Mouse (Mus musculus) midbrain, embryonic 16.5 days (tissue): Measurements from ENCODE around the gene Cysltr2. TPM values are rescaled to one million over a fixed set of nuclear protein-coding genes. Genes with fewer than 3 reads are reported as not detected.

Experiments used
- ATAC-seq: fragments of 200-750 bp; cut with Nextera tagmentation; 2 replicates; pipeline ENCODE4 v1.8.0; 2017; ENCODE audit warnings: moderate TSS enrichment
- H3K27ac ChIP-seq: fragments of 300-500 bp; sonication (generic); 2 replicates; pipeline ENCODE4 v1.5.1; 2014; ENCODE audit warnings: mild to moderate bottlenecking, low read length, mixed read lengths
- H3K27me3 ChIP-seq: fragments of 300-500 bp; sonication (generic); 2 replicates; pipeline ENCODE4 v1.6.1; 2014; ENCODE audit warnings: low read depth, low read length, mixed read lengths; ENCODE audit not compliant: control insufficient read depth, insufficient read depth
- H3K36me3 ChIP-seq: fragments of 300-500 bp; sonication (generic); 2 replicates; pipeline ENCODE4 v1.6.1; 2014; ENCODE audit warnings: mild to moderate bottlenecking, low read length, moderate library complexity, mixed read lengths; ENCODE audit not compliant: control insufficient read depth, insufficient read depth
- H3K4me1 ChIP-seq: fragments of 300-500 bp; sonication (generic); 2 replicates; pipeline ENCODE4 v1.6.1; 2014; ENCODE audit warnings: mild to moderate bottlenecking, low read length, mixed read lengths; ENCODE audit not compliant: control insufficient read depth, insufficient read depth
- H3K4me2 ChIP-seq: fragments of 300-500 bp; sonication (generic); 2 replicates; pipeline ENCODE4 v1.6.1; 2014; ENCODE audit warnings: mild to moderate bottlenecking, low read length, mixed read lengths
- H3K4me3 ChIP-seq: fragments of 300-500 bp; sonication (generic); 2 replicates; pipeline ENCODE4 v1.5.1; 2014; ENCODE audit warnings: low read depth, mild to moderate bottlenecking, low read length, moderate library complexity, mixed read lengths
- H3K9ac ChIP-seq: fragments of 300-500 bp; sonication (generic); 2 replicates; pipeline ENCODE4 v1.6.1; 2014; ENCODE audit warnings: low read depth, low read length, mixed read lengths
- H3K9me3 ChIP-seq: fragments of 300-500 bp; sonication (generic); replicated peaks from 2 replicates; pipeline ENCODE4 v1.6.1; 2014; ENCODE audit warnings: mild to moderate bottlenecking, low read length, mixed read lengths; ENCODE audit not compliant: control insufficient read depth, poor library complexity, severe bottlenecking
- WGBS: fragments of 180-500 bp; shearing (Covaris S2); extraction: QIAGEN DNeasy Blood & Tissue Kit; methylation state at CpG from one replicate; pipeline ENCODE4 v1.1.7; 2014; 5-methylcytosine and 5-hydroxymethylcytosine counted together
- polyA plus RNA-seq: library from polyadenylated mRNA; unstranded; fragments of >200 nt; fragmentation: Nextera tagmentation; extraction: Ambion mirVana; gene quantifications from 2 replicates; pipeline ENCODE4 v1.2.1, GENCODE M21; 2015

Gene Cysltr2
- polyA plus RNA-seq = 0.11 TPM in 1 of 2 replicates, not detected in the other

DNA sequence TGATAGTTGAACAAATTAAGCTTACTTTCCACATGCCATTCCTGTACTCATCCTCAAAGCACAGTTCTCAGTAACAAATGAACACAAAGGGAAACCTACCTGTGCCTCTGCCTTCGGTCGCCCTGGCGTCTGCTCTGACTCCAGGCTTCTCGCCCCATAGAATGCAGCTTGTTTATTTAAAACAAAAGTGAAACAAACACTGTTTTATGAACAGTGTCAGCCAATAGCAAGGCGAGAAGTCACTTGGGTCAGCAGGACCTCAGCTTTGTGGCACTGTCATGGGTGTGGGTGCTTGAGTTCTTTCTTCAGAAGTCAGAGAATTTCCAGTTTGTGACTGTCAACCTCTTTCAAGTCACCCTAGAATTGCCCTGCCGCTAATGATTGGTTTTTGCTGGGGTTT lies at the start of gene Cysltr2:
Gene Cysltr2 (minus strand): TSS at position 178 of the 400 bp plus-strand sequence.
- Histone ChIP-seq H3K4me2 (no peak within 1 kb of the TSS), H3K4me1 (no peaks in the 10 kb centered on the region), H3K36me3 (no peaks in the 10 kb centered on the region), H3K4me3 (no peak within 1 kb of the TSS), H3K27ac (no peak within 1 kb of the TSS), H3K9me3 (no peaks in the 10 kb centered on the region), H3K27me3 (no peaks in the 10 kb centered on the region), H3K9ac (no peak within 1 kb of the TSS)
- no peak for ATAC-seq
- 79% methylated on average over 6 of the region's 6 CpGs for WGBS

- no peak for ATAC-seq
- Histone ChIP-seq H3K4me2 (no peak overlapping the region), H3K36me3 (no peaks in the 10 kb centered on the region), H3K9ac (no peak overlapping the region), H3K27ac (no peak overlapping the region), H3K4me3 (no peak overlapping the region), H3K4me1 (no peaks in the 10 kb centered on the region), H3K9me3 (no peaks in the 10 kb centered on the region), H3K27me3 (no peaks in the 10 kb centered on the region)
- 79% methylated on average over 13 of the region's 13 CpGs for WGBS
These were observed 46.1 kb upstream of the Cysltr2 start for GRCm38 (mm10) chr14:73094802-73095550.

DNA sequence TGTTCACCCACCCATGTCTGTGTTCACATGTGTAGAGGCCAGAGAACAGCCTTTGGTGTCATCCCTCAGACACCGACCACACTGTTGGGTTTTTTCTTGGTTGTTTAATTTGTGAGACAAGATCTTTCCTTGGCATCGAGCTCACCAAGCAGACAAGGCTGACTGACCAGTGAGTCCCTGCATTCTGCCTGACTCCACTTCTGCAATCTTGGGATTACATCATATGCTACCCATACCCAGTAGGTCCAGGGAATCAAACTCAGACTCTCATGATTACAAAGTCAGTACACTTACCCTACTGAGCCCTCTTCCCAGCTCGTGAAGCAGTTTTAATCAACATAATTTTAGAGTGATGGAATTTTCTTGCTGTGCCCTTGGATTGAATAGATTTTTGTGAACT lies 44.0 kb upstream of the Cysltr2 start:
- ATAC-seq = no peak
- 93% methylated on average over 3 of the region's 3 CpGs for WGBS

GRCm38 (mm10) chr14:73088224-73088623 lies 39.3 kb upstream of the Cysltr2 start:
- no peak overlapping the region for H3K27ac ChIP-seq
- H3K4me1 ChIP-seq = no peaks in the 10 kb centered on the region
- no peaks in the 10 kb centered on the region for H3K27me3 ChIP-seq
- H3K4me3 ChIP-seq = no peak overlapping the region
- H3K4me2 ChIP-seq = no peak overlapping the region
- H3K36me3 ChIP-seq = no peaks in the 10 kb centered on the region
- H3K9me3 ChIP-seq = no peaks in the 10 kb centered on the region
- 97% methylated on average over 1 of the region's 1 CpGs for WGBS
- H3K9ac ChIP-seq = no peak overlapping the region
- ATAC-seq = no peak

More for the DNA sequence above, 44.0 kb upstream of the Cysltr2 start:
- H3K4me1 ChIP-seq = no peaks in the 10 kb centered on the region
- no peaks in the 10 kb centered on the region for H3K27me3 ChIP-seq
- H3K4me3 ChIP-seq = no peak overlapping the region
- H3K36me3 ChIP-seq = no peaks in the 10 kb centered on the region
- no peak overlapping the region for H3K9ac ChIP-seq
- no peak overlapping the region for H3K4me2 ChIP-seq
- H3K9me3 ChIP-seq = no peaks in the 10 kb centered on the region
- H3K27ac ChIP-seq = no peak overlapping the region

- no peaks in the 10 kb centered on the region for H3K27me3 ChIP-seq
- no peaks in the 10 kb centered on the region for H3K36me3 ChIP-seq
- H3K9me3 ChIP-seq = no peaks in the 10 kb centered on the region
- no peak overlapping the region for H3K4me3 ChIP-seq
- H3K27ac ChIP-seq = no peak overlapping the region
- H3K4me2 ChIP-seq = no peak overlapping the region
- no peaks in the 10 kb centered on the region for H3K4me1 ChIP-seq
- no peak overlapping the region for H3K9ac ChIP-seq
- ATAC-seq = no peak
- WGBS = 89% methylated on average over 5 of the region's 5 CpGs
These were observed 38.8 kb upstream of the Cysltr2 start for GRCm38 (mm10) chr14:73087746-73088145.

GRCm38 (mm10) chr14:73087247-73087646 lies 38.3 kb upstream of the Cysltr2 start:
- no peaks in the 10 kb centered on the region for H3K4me1 ChIP-seq
- H3K36me3 ChIP-seq = no peaks in the 10 kb centered on the region
- no peak overlapping the region for H3K27ac ChIP-seq
- no peaks in the 10 kb centered on the region for H3K9me3 ChIP-seq
- no peak overlapping the region for H3K4me3 ChIP-seq
- WGBS = 94% methylated on average over 5 of the region's 5 CpGs
- no peaks in the 10 kb centered on the region for H3K27me3 ChIP-seq
- ATAC-seq = no peak
- H3K9ac ChIP-seq = no peak overlapping the region
- no peak overlapping the region for H3K4me2 ChIP-seq

GRCm38 (mm10) chr14:73086425-73086824 lies 37.5 kb upstream of the Cysltr2 start:
- no peaks in the 10 kb centered on the region for H3K9me3 ChIP-seq
- WGBS = 62% methylated on average over 3 of the region's 3 CpGs
- no peak overlapping the region for H3K9ac ChIP-seq
- no peak overlapping the region for H3K4me2 ChIP-seq
- ATAC-seq = no peak
- no peaks in the 10 kb centered on the region for H3K36me3 ChIP-seq
- H3K4me1 ChIP-seq = no peaks in the 10 kb centered on the region
- H3K27ac ChIP-seq = no peak overlapping the region
- H3K27me3 ChIP-seq = no peaks in the 10 kb centered on the region
- H3K4me3 ChIP-seq = no peak overlapping the region

DNA sequence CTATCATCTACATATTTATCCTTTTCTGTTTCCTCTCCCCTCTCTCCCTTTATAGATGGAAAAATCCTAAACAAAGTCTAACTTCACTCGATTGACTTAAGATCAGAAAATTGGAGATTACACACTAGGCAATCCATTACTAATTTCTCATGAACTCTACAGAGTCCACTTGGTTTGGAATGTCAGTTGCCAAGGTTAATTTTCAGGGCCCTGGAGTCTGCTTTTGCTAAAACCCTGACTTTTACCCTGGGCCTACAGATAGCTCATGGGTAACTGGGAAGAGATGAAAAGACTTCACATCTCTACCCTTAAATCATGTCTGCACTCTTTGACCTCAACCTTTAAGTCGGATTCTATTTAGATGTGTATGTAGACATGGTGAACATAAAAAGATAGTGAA lies 34.6 kb upstream of the Cysltr2 start:
- Histone ChIP-seq H3K9ac (no peak overlapping the region), H3K4me1 (no peaks in the 10 kb centered on the region), H3K36me3 (no peaks in the 10 kb centered on the region), H3K4me3 (no peak overlapping the region), H3K9me3 (no peaks in the 10 kb centered on the region), H3K4me2 (no peak overlapping the region), H3K27ac (no peak overlapping the region), H3K27me3 (no peaks in the 10 kb centered on the region)
- no peak for ATAC-seq
- 88% methylated on average over 2 of the region's 2 CpGs for WGBS

- H3K9me3 ChIP-seq = no peaks in the 10 kb centered on the region
- 75% methylated on average over 7 of the region's 7 CpGs for WGBS
- H3K9ac ChIP-seq = no peak overlapping the region
- no peak for ATAC-seq
- H3K4me1 ChIP-seq = no peaks in the 10 kb centered on the region
- no peak overlapping the region for H3K27ac ChIP-seq
- no peak overlapping the region for H3K4me3 ChIP-seq
- no peaks in the 10 kb centered on the region for H3K27me3 ChIP-seq
- no peaks in the 10 kb centered on the region for H3K36me3 ChIP-seq
- H3K4me2 ChIP-seq = no peak overlapping the region
These were observed 15.5 kb upstream of the Cysltr2 start for GRCm38 (mm10) chr14:73064460-73064859.
